Mouse (Mus musculus) forelimb bud, embryonic 11.5 days (tissue): ENCODE measurements at regions not wholly inside any gene's neighbourhood (a gene's known extent, or its start where the extent isn't known, plus 50 kb on each side); places are given as distances from the start of the nearest gene placed in this dataset.
"Not testable (repeated sequence)": the region's sequence is repeated elsewhere in the genome, so short reads cannot be mapped to it uniquely, and the experiment has no call there.

Source experiments
- DNase-seq: peaks from one replicate; pipeline ENCODE4 v3.0.0-alpha.2; 2012; ENCODE audit warnings: low read depth, low spot score

- no peak for DNase-seq
These were observed 306.7 kb upstream of the Ncam2 start for GRCm38 (mm10) chr16:80893761-80894160.

GRCm38 (mm10) chr16:80920711-80921279, 279.7 kb upstream of the Ncam2 start:
- no peak for DNase-seq

- no peak for DNase-seq
These were observed 269.5 kb upstream of the Ncam2 start for GRCm38 (mm10) chr16:80931017-80931416.

- no peak for DNase-seq
These were observed 269.0 kb upstream of the Ncam2 start for GRCm38 (mm10) chr16:80931477-80931876.

GRCm38 (mm10) chr16:80935741-80936140, 264.8 kb upstream of the Ncam2 start:
- no peak for DNase-seq

- no peak for DNase-seq
These were observed 238.4 kb upstream of the Ncam2 start for GRCm38 (mm10) chr16:80962141-80962540.

- DNase-seq, result no peak
These were observed 218.9 kb upstream of the Ncam2 start for GRCm38 (mm10) chr16:80981573-80982105.

GRCm38 (mm10) chr16:80987816-80988215, 212.7 kb upstream of the Ncam2 start:
- DNase-seq, result no peak

GRCm38 (mm10) chr16:81036831-81037230, 163.7 kb upstream of the Ncam2 start:
- not testable (repeated sequence) for DNase-seq

GRCm38 (mm10) chr16:81041262-81041661, 159.2 kb upstream of the Ncam2 start:
- no peak for DNase-seq

- no peak for DNase-seq
These were observed 154.8 kb upstream of the Ncam2 start for GRCm38 (mm10) chr16:81045686-81046085.

GRCm38 (mm10) chr16:81068330-81068729, 132.2 kb upstream of the Ncam2 start:
- DNase-seq, result peak; percentile 5
